Mouse (Mus musculus) hindbrain, embryonic 14.5 days (tissue): ENCODE results near the gene Cmas. TPM values are rescaled to one million over a fixed set of nuclear protein-coding genes. Genes with fewer than 3 reads are reported as not detected.
A peak's percentile ranks its signal among the peaks of the same experiment; 100 is the strongest.

Experiments used
- ATAC-seq: fragments of 200-750 bp; cut with Nextera tagmentation; 2 replicates; pipeline ENCODE4 v1.8.0; 2017; ENCODE audit warnings: moderate number of reproducible peaks, mild to moderate bottlenecking, moderate TSS enrichment, moderate library complexity; ENCODE audit not compliant: low FRiP score
- DNase-seq: peaks from one replicate; pipeline ENCODE4 v3.0.0-alpha.2; 2015; ENCODE audit warnings: low spot score
- H3K27ac ChIP-seq: fragments of 300-500 bp; sonication (generic); 2 replicates; pipeline ENCODE4 v1.5.1; 2014; ENCODE audit warnings: mild to moderate bottlenecking, moderate library complexity
- H3K27me3 ChIP-seq: fragments of 300-500 bp; sonication (generic); 2 replicates; pipeline ENCODE4 v1.6.1; 2014; ENCODE audit warnings: mild to moderate bottlenecking, low read length, mixed read lengths; ENCODE audit not compliant: control insufficient read depth, insufficient read depth
- H3K36me3 ChIP-seq: fragments of 300-500 bp; sonication (generic); replicated peaks from 2 replicates; pipeline ENCODE4 v1.6.1; 2014; ENCODE audit not compliant: control insufficient read depth, insufficient read depth
- H3K4me1 ChIP-seq: fragments of 300-500 bp; sonication (generic); replicated peaks from 2 replicates; pipeline ENCODE4 v1.6.1; 2014; ENCODE audit warnings: antibody characterized with exemption, low read length, mixed read lengths; ENCODE audit not compliant: control insufficient read depth, insufficient read depth
- H3K4me2 ChIP-seq: fragments of 300-500 bp; sonication (generic); replicated peaks from 2 replicates; pipeline ENCODE4 v1.6.1; 2014; ENCODE audit warnings: mild to moderate bottlenecking, moderate library complexity
- H3K4me3 ChIP-seq: fragments of 300-500 bp; sonication (generic); replicated peaks from 2 replicates; pipeline ENCODE4 v1.5.1; 2014; ENCODE audit warnings: mild to moderate bottlenecking, low read length
- H3K9ac ChIP-seq: fragments of 300-500 bp; sonication (generic); 2 replicates; pipeline ENCODE4 v1.6.1; 2014
- H3K9me3 ChIP-seq: fragments of 300-500 bp; sonication (generic); 2 replicates; pipeline ENCODE4 v1.6.1; 2016; ENCODE audit warnings: low read length; ENCODE audit not compliant: control insufficient read depth
- WGBS: fragments of 180-500 bp; shearing (Covaris S2); extraction: QIAGEN DNeasy Blood & Tissue Kit; methylation state at CpG from one replicate; pipeline ENCODE4 v1.1.7; 2014; 5-methylcytosine and 5-hydroxymethylcytosine counted together
- polyA plus RNA-seq: library from polyadenylated mRNA; unstranded; fragments of >200 nt; fragmentation: Nextera tagmentation; extraction: Ambion mirVana; gene quantifications from 2 replicates; pipeline ENCODE4 v1.2.1, GENCODE M21; 2014

Gene Cmas
- polyA plus RNA-seq, 1 experiment from 2014 or later = 202 TPM

GRCm38 (mm10) chr6:142781286-142781685 is 24.8 kb downstream of the Cmas start:
- Histone ChIP-seq H3K4me1 (no peaks in the 10 kb centered on the region), H3K4me2 (no peak overlapping the region), H3K9me3 (no peaks in the 10 kb centered on the region), H3K27ac (no peak overlapping the region), H3K9ac (no peak overlapping the region), H3K36me3 (no peaks in the 10 kb centered on the region), H3K27me3 (no peaks in the 10 kb centered on the region), H3K4me3 (no peak overlapping the region)
- WGBS = 63% methylated on average over 7 of the region's 7 CpGs
- no peak for DNase-seq
- no peak for ATAC-seq

GRCm38 (mm10) chr6:142785343-142785742 is 28.9 kb downstream of the Cmas start:
- no peak overlapping the region for H3K4me2 ChIP-seq
- no peaks in the 10 kb centered on the region for H3K9me3 ChIP-seq
- H3K4me3 ChIP-seq = no peak overlapping the region
- DNase-seq = no peak
- no peak overlapping the region for H3K9ac ChIP-seq
- no peaks in the 10 kb centered on the region for H3K36me3 ChIP-seq
- no peaks in the 10 kb centered on the region for H3K27me3 ChIP-seq
- ATAC-seq = no peak
- no peaks in the 10 kb centered on the region for H3K4me1 ChIP-seq
- WGBS = 36% methylated on average over 4 of the region's 4 CpGs
- H3K27ac ChIP-seq = no peak overlapping the region

GRCm38 (mm10) chr6:142786106-142786505 is 29.6 kb downstream of the Cmas start:
- no peak overlapping the region for H3K4me2 ChIP-seq
- WGBS = 85% methylated on average over 21 of the region's 21 CpGs
- DNase-seq (no peak), ATAC-seq (no peak)
- H3K27ac ChIP-seq = no peak overlapping the region
- no peaks in the 10 kb centered on the region for H3K9me3 ChIP-seq
- no peaks in the 10 kb centered on the region for H3K36me3 ChIP-seq
- no peak overlapping the region for H3K9ac ChIP-seq
- H3K27me3 ChIP-seq = no peaks in the 10 kb centered on the region
- H3K4me1 ChIP-seq = no peaks in the 10 kb centered on the region
- no peak overlapping the region for H3K4me3 ChIP-seq

- Histone ChIP-seq H3K4me2 (no peak overlapping the region), H3K4me3 (no peak overlapping the region), H3K9ac (no peak overlapping the region), H3K36me3 (no peaks in the 10 kb centered on the region), H3K4me1 (peaks cover 10% of the 10 kb centered on the region; the same call in 1 of the 2 replicates), H3K27ac (no peak overlapping the region), H3K27me3 (no peaks in the 10 kb centered on the region), H3K9me3 (no peaks in the 10 kb centered on the region)
- DNase-seq = peak; percentile 58
- no peak; the same call in 1 of the 2 replicates for ATAC-seq
- WGBS = 53% methylated on average over 17 of the region's 18 CpGs
Measured at GRCm38 (mm10) chr6:142788042-142788987, 31.8 kb downstream of the Cmas start.

- H3K27me3 ChIP-seq = no peaks in the 10 kb centered on the region
- ATAC-seq (no peak), DNase-seq (no peak)
- H3K27ac ChIP-seq = no peak overlapping the region
- H3K9ac ChIP-seq = no peak overlapping the region
- no peaks in the 10 kb centered on the region for H3K36me3 ChIP-seq
- no peaks in the 10 kb centered on the region for H3K9me3 ChIP-seq
- H3K4me3 ChIP-seq = no peak overlapping the region
- H3K4me1 ChIP-seq = peaks cover 18% of the 10 kb centered on the region
- H3K4me2 ChIP-seq = no peak overlapping the region
- 85% methylated on average over 10 of the region's 10 CpGs for WGBS
Measured at GRCm38 (mm10) chr6:142789736-142790135, 33.2 kb downstream of the Cmas start.

- H3K27me3 ChIP-seq = no peaks in the 10 kb centered on the region
- H3K4me3 ChIP-seq = no peak overlapping the region
- DNase-seq (no peak), ATAC-seq (no peak)
- no peaks in the 10 kb centered on the region for H3K36me3 ChIP-seq
- no peak overlapping the region; the same call in 1 of the 2 replicates for H3K4me2 ChIP-seq
- WGBS = 46% methylated on average over 13 of the region's 13 CpGs
- H3K9ac ChIP-seq = no peak overlapping the region
- H3K27ac ChIP-seq = no peak overlapping the region
- H3K9me3 ChIP-seq = no peaks in the 10 kb centered on the region
- H3K4me1 ChIP-seq = peaks cover 18% of the 10 kb centered on the region
Measured at GRCm38 (mm10) chr6:142792241-142792968, 35.9 kb downstream of the Cmas start.

GRCm38 (mm10) chr6:142793468-142793867 is 37.0 kb downstream of the Cmas start:
- H3K9ac ChIP-seq = no peak overlapping the region
- no peaks in the 10 kb centered on the region for H3K27me3 ChIP-seq
- H3K36me3 ChIP-seq = no peaks in the 10 kb centered on the region
- H3K4me3 ChIP-seq = no peak overlapping the region
- no peak overlapping the region for H3K27ac ChIP-seq
- no peaks in the 10 kb centered on the region for H3K9me3 ChIP-seq
- WGBS = 11% methylated on average over 7 of the region's 7 CpGs
- peak; percentile 59 for ATAC-seq
- H3K4me2 ChIP-seq = 0 out of 2 replicates have a peak overlapping the region, but pooled peaks have one; percentile 2
- peaks cover 18% of the 10 kb centered on the region for H3K4me1 ChIP-seq
- peak; percentile 59 for DNase-seq

- H3K4me3 ChIP-seq = no peak overlapping the region
- ATAC-seq (no peak), DNase-seq (no peak)
- no peaks in the 10 kb centered on the region for H3K9me3 ChIP-seq
- H3K36me3 ChIP-seq = no peaks in the 10 kb centered on the region
- 93% methylated on average over 9 of the region's 9 CpGs for WGBS
- peaks cover 18% of the 10 kb centered on the region for H3K4me1 ChIP-seq
- no peak overlapping the region for H3K4me2 ChIP-seq
- H3K27me3 ChIP-seq = no peaks in the 10 kb centered on the region
- no peak overlapping the region for H3K9ac ChIP-seq
- H3K27ac ChIP-seq = no peak overlapping the region
Measured at GRCm38 (mm10) chr6:142795087-142795486, 38.6 kb downstream of the Cmas start.

GRCm38 (mm10) chr6:142795655-142796441 is 39.4 kb downstream of the Cmas start:
- Histone ChIP-seq H3K27me3 (no peaks in the 10 kb centered on the region), H3K4me1 (peaks cover 18% of the 10 kb centered on the region), H3K36me3 (no peaks in the 10 kb centered on the region), H3K4me2 (no peak overlapping the region), H3K9ac (no peak overlapping the region), H3K4me3 (no peak overlapping the region), H3K27ac (no peak overlapping the region), H3K9me3 (no peaks in the 10 kb centered on the region)
- DNase-seq (no peak), ATAC-seq (no peak)
- 79% methylated on average over 15 of the region's 15 CpGs for WGBS
